Mouse (Mus musculus) right cerebral cortex, adult 18-20 months (tissue): Measurements from ENCODE around the gene Fbxw4.

Experiments
- DNase-seq: peaks from one replicate; pipeline ENCODE4 v3.0.0; 2022; ENCODE audit warnings: mixed read lengths

Fbxw4 gene

GRCm38 (mm10) chr19:45535214-45535735, 124.8 kb downstream of the Fbxw4 start:
- DNase-seq: no peak

GRCm38 (mm10) chr19:45533617-45534016, 126.5 kb downstream of the Fbxw4 start:
- DNase-seq: no peak

- no peak for DNase-seq
Observed at GRCm38 (mm10) chr19:45531554-45531953, 128.6 kb downstream of the Fbxw4 start.

GRCm38 (mm10) chr19:45530200-45530995, 129.7 kb downstream of the Fbxw4 start:
- no peak for DNase-seq

- DNase-seq: no peak
Observed at GRCm38 (mm10) chr19:45529294-45529693, 130.8 kb downstream of the Fbxw4 start.
